Mouse (Mus musculus): Measurements from ENCODE around the gene Noto. TPM values are rescaled to one million over a fixed set of nuclear protein-coding genes. Genes with fewer than 3 reads are reported as not detected.

Gene Noto
- polyA plus RNA-seq, 1 experiment from 2014 or later: not detected

DNA sequence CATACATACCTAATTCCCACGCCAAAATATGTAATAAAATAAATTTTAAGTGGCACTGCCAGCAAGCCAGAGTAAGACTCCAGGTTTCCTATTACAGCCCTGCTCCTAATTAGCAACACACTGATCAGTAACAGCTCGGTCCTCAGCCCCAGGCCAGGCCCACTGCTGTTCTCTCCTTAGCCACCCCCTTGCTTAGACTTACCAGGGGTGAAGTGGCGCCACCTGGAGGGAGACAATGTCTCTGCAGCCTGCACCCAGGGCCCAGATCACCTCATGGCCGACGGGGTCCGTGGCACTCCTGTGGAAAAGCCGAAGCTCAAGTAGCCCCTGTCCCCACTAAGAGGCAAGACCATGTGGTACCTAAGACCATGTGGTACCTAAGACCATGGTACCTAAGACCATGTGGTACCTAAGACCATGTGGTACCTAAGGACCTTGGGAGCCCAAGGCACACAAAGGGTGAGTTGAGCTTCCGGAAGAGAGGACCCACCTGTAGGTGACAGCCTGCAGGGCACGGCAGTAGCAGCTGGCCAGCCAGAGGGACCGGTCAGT lies 53.8 kb downstream of the Noto start:
- 33% methylated on average over 9 of the region's 10 CpGs for WGBS (ENCODE audit: missing documents)
- Histone ChIP-seq H3K36me3 (ENCODE audit: inconsistent target) (no peaks in the 10 kb centered on the region), H3K4me3 (ENCODE audit: inconsistent target) (no peak overlapping the region), H3K79me2 (ENCODE audit: inconsistent target) (no peaks in the 10 kb centered on the region), H3K27ac (no peak overlapping the region)

- Histone ChIP-seq H3K27ac (no peak overlapping the region), H3K4me3 (ENCODE audit: inconsistent target) (no peak overlapping the region), H3K79me2 (ENCODE audit: inconsistent target) (no peaks in the 10 kb centered on the region), H3K36me3 (ENCODE audit: inconsistent target) (no peaks in the 10 kb centered on the region)
- WGBS (ENCODE audit: missing documents): 36% methylated on average over 14 of the region's 14 CpGs
Observed at GRCm38 (mm10) chr6:85478416-85478815, 54.7 kb downstream of the Noto start.

Other genes starting within 250 kb of the Noto start
- not detected in 3 replicates for gene Emx1, start 236.4 kb upstream of the Noto start, polyA plus RNA-seq (2018)
- gene Sfxn5, start 90.5 kb upstream of the Noto start, polyA plus RNA-seq (2018): 3.8 to 11.4 TPM (median 5.9 TPM) in 3 replicates
- gene Rab11fip5, start 49.3 kb upstream of the Noto start, polyA plus RNA-seq (2018): 38.4 to 80.5 TPM (median 38.6 TPM) in 3 replicates
- gene Smyd5, start 8.1 kb downstream of the Noto start, polyA plus RNA-seq (2018): 9.5 to 26.7 TPM (median 17.2 TPM) in 3 replicates
- 85.7 to 180 TPM (median 90.7 TPM) in 3 replicates for gene Cct7, start 27.6 kb downstream of the Noto start, polyA plus RNA-seq (2018)
- 3.2 to 11.8 TPM (median 7.2 TPM) in 3 replicates for gene Pradc1, start 28.1 kb downstream of the Noto start, polyA plus RNA-seq (2018)
- gene Fbxo41, start 79.1 kb downstream of the Noto start, polyA plus RNA-seq (2018): not detected in 3 replicates
- gene Egr4, start 89.7 kb downstream of the Noto start, polyA plus RNA-seq (2018): not detected in 3 replicates
- 1.1 to 2.6 TPM (median 1.5 TPM) in 3 replicates for gene Alms1, start 163.6 kb downstream of the Noto start, polyA plus RNA-seq (2018)

Data from macrophage (primary cell).